Mouse (Mus musculus) embryonic fibroblast, embryonic 13.5 days (primary cell): ENCODE measurements around the gene Spen. TPM values are rescaled to one million over a fixed set of nuclear protein-coding genes. Genes with fewer than 3 reads are reported as not detected.

Experiments
- H3K27ac ChIP-seq: 2 replicates; pipeline ENCODE4 v1.5.1; 2012; ENCODE audit warnings: low read length, control low read depth, inconsistent platforms; ENCODE audit not compliant: insufficient read depth
- H3K4me1 ChIP-seq: 2 replicates; pipeline ENCODE4 v1.6.1; 2011; ENCODE audit warnings: low read length; ENCODE audit not compliant: control insufficient read depth, insufficient read depth
- H3K4me3 ChIP-seq: 2 replicates; pipeline ENCODE4 v1.5.1; 2011; ENCODE audit warnings: mild to moderate bottlenecking, control low read depth, low read length; ENCODE audit not compliant: insufficient read depth
- CTCF ChIP-seq: IDR thresholded peaks from 2 replicates; pipeline ENCODE4 v1.5.1; 2011; ENCODE audit warnings: mild to moderate bottlenecking, control low read depth, low read length, moderate library complexity, borderline replicate concordance; ENCODE audit not compliant: insufficient read depth
- POLR2A ChIP-seq: IDR thresholded peaks from 2 replicates; pipeline ENCODE4 v1.6.1; 2011; ENCODE audit warnings: low read depth, mild to moderate bottlenecking, control low read depth, low read length, moderate library complexity
- polyA plus RNA-seq: library from polyadenylated mRNA; stranded (reverse); fragments of >200 nt; gene quantifications from 2 replicates; pipeline ENCODE4 v1.2.4, GENCODE M21; 2011; ENCODE audit warnings: low read depth; ENCODE audit not compliant: missing spikeins, insufficient read length

Gene Spen
- polyA plus RNA-seq, 1 experiment = 21.2 TPM

DNA sequence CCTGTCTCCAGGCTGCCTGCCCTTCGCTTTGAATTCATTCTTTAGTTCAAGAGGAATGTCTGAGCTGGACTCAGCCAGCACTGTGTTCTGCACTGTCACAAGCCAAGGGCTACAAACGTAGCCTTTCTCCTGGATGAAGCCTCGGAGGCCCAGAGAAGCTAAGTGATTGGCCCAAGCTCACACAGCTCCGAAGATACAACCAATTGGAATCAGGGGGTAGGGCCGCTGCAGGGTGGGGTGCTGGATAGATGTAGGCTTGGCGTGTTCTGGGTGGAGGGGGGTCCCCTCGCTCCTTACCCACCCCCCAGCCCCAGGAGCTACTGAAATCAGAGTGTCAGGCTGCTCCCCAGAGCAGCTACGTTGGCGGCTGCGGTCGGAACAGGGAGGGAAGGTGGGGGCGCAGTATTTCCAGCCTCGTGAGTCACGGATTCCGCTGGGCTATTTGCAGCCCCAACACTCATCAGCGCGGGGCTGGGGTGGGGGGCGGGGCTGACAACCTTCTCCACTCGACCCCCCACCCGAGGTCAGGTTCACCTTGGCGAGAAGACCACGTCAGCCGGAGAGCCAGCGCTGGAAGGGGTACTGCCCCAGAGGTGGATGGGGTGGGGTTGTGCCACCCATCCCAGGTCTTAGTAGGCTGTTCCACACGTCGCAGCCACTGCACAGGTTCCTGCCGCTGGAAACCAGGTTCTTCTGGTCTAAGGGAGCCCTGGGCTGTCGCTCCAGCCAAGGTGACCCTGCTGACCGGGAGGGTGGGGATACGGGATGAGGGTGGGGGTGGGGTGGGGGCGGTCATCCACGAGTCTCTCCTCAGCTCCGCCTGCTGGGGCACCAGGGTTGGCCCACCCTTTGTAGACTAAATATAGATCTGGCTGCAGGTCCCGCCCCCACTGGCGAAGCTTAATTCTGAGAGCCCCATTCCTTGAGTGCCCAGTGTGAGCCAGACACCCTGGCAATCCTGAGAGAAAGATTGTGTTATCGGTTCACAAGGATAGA is 112.6 kb downstream of the Spen start:
- TF ChIP-seq POLR2A (peak; percentile 94), CTCF (no peak)
- peaks cover 20% of the 10 kb centered on the region for H3K4me1 ChIP-seq
- H3K27ac ChIP-seq = peak overlapping the region; percentile 98
- H3K4me3 ChIP-seq = peak overlapping the region; percentile 21

DNA sequence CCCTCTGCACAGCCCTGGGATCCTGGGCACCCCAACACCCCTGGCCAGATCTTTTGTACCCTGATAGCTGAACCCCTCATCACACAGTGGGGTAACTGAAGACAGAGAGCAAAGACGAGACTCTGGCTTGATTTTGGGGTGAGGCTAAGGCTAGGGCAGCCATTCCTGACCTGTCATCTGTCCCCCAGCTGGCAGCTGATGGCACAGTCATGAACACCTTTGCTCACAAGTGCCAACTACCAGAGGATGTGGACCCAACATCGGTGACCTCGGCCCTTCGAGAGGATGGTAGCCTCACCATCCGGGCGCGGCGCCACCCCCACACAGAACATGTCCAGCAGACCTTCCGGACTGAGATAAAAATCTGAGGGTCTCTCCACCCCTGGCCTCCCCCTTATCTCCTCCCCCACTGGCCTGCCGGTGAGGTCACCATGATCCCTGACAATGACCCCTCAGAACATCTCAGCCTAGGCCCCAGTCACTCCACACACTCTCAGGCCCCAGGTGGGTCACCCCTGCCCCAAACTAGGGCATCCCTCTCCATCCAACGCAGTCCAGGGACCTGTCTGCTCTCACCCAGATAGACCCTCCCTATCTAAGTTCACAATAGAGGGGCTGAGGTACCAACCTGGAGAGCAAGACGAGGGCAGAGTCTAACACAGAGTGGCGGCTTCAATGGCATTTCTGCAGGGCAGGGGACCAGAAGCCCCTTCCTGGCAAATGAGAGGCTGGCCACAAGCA is 114.5 kb downstream of the Spen start:
- H3K4me3 ChIP-seq = no peak overlapping the region
- peaks cover 20% of the 10 kb centered on the region for H3K4me1 ChIP-seq
- peak overlapping the region; percentile 91; the same call in 1 of the 2 replicates for H3K27ac ChIP-seq
- TF ChIP-seq CTCF (no peak), POLR2A (no peak)

GRCm38 (mm10) chr4:141423288-141423687 is 115.1 kb downstream of the Spen start:
- H3K4me3 ChIP-seq = no peak overlapping the region
- peak overlapping the region; percentile 15; the same call in 1 of the 2 replicates for H3K27ac ChIP-seq
- TF ChIP-seq CTCF (no peak), POLR2A (no peak)
- peaks cover 20% of the 10 kb centered on the region for H3K4me1 ChIP-seq

DNA sequence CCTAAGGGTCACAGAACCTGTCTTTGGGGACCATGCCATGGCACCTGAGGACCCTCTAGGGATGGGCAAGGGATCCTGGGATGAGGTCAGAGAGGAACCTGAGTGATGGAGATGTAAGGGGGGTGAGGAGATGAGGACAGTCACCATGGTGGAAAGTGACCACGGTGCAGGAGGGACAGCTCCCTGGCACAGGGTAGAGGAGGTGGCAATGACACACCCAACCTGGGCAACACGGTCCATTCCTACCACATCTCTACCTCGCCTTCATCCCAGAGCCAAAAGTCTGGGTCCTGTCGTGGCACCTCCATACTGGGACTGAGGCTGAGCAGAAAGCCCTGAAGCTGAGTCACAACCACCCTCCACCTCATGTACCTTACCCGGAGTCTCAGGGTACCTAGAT is 115.6 kb downstream of the Spen start:
- no peak for TF ChIP-seq POLR2A
- no peak for TF ChIP-seq CTCF
- Histone ChIP-seq H3K4me3 (no peak overlapping the region), H3K4me1 (peaks cover 20% of the 10 kb centered on the region), H3K27ac (0 out of 2 replicates have a peak overlapping the region, but pooled peaks have one; percentile 15)

GRCm38 (mm10) chr4:141421423-141421822 is 117.0 kb downstream of the Spen start:
- Histone ChIP-seq H3K27ac (no peak overlapping the region), H3K4me3 (no peak overlapping the region)

GRCm38 (mm10) chr4:141420886-141421285 is 117.5 kb downstream of the Spen start:
- Histone ChIP-seq H3K4me1 (peaks cover 10% of the 10 kb centered on the region; the same call in 1 of the 2 replicates), H3K27ac (no peak overlapping the region), H3K4me3 (no peak overlapping the region)
- TF ChIP-seq POLR2A (no peak), CTCF (no peak)

More at GRCm38 (mm10) chr4:141421423-141421822, 117.0 kb downstream of the Spen start:
- no peak for TF ChIP-seq CTCF
- no peak for TF ChIP-seq POLR2A
- peaks cover 12% of the 10 kb centered on the region; the same call in 1 of the 2 replicates for H3K4me1 ChIP-seq

- no peak within 1 kb of the TSS for H3K4me3 ChIP-seq
- TF ChIP-seq CTCF (no peak), POLR2A (no peak)
- H3K4me1 ChIP-seq = peaks cover 10% of the 10 kb centered on the region; the same call in 1 of the 2 replicates
- no peak within 1 kb of the TSS for H3K27ac ChIP-seq
These were observed 118.1 kb downstream of the Spen start, which contains the start of gene Hspb7 for GRCm38 (mm10) chr4:141420192-141420829. Gene Hspb7 (plus strand): TSS chr4:141420779.

DNA sequence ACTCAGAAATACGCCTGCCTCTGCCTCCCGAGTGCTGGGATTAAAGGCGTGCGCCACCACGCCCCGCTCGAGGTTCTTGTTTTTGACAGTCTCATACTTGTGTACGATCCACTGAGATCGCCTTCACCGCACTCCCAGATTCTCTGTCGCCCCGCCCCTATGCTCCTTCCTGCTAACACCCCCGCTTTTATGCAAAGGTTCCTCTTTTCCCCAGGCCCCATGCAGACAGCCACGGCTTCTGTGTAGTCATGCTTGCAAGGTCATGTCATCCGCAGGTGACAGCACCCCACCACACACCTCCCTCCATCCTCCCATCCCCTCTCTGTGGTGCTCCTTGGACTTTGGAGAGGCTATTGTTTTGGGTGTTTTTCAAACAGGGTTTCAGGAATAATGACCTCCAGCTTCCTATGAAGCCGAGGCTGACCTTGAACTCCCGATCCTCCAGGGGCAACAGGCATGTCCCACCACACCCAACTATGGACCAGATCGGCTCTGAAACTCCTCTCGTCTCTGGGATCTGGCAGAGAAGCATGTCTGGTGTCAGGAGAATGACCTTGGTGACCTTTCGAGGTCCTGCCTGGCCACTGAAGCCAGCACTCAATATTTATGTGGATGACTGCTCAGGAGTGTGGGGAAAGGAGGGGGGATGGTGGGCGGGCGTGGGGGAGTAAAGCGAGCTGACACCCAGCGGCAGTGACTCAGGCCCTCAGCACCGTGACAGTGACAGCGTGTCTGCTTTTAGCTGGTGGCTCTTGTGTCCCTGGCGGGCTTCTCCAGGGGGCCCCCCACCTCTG is 118.8 kb downstream of the Spen start:
- TF ChIP-seq CTCF (no peak), POLR2A (no peak)
- no peak overlapping the region for H3K4me3 ChIP-seq
- H3K27ac ChIP-seq = no peak overlapping the region
- peaks cover 6% of the 10 kb centered on the region; the same call in 1 of the 2 replicates for H3K4me1 ChIP-seq

Other genes starting within 250 kb of the Spen start
- 16.7 and 28.6 TPM in 2 replicates for gene Epha2, start 237.4 kb downstream of the Spen start, polyA plus RNA-seq
- not detected in 2 replicates for gene Fam131c, start 170.4 kb downstream of the Spen start, polyA plus RNA-seq
- not detected in 2 replicates for gene Clcnka, start 139.9 kb downstream of the Spen start, polyA plus RNA-seq
- not detected in 2 replicates for gene Clcnkb, start 122.6 kb downstream of the Spen start, polyA plus RNA-seq
- 1.2 and 1.9 TPM in 2 replicates for gene Hspb7, start 117.8 kb downstream of the Spen start, polyA plus RNA-seq
- gene Srarp, start 102.5 kb downstream of the Spen start, polyA plus RNA-seq = not detected in 2 replicates
- 14.4 and 15.1 TPM in 2 replicates for gene Zbtb17, start 93.9 kb downstream of the Spen start, polyA plus RNA-seq
- 72.4 and 90.1 TPM in 2 replicates for gene Fblim1, start 67.5 kb upstream of the Spen start, polyA plus RNA-seq
- not detected in 2 replicates for gene Tmem82, start 80.0 kb upstream of the Spen start, polyA plus RNA-seq
- gene Slc25a34, start 85.2 kb upstream of the Spen start, polyA plus RNA-seq = 0.19 TPM in 1 of 2 replicates, not detected in the other
- 22.5 and 29.8 TPM in 2 replicates for gene Plekhm2, start 126.3 kb upstream of the Spen start, polyA plus RNA-seq
- 5.1 and 5.3 TPM in 2 replicates for gene Rsc1a1, start 147.0 kb upstream of the Spen start, polyA plus RNA-seq
- gene Ddi2, start 184.8 kb upstream of the Spen start, polyA plus RNA-seq = 27.6 and 30.9 TPM in 2 replicates
- not detected in 2 replicates for gene Agmat, start 208.1 kb upstream of the Spen start, polyA plus RNA-seq